Mouse (Mus musculus): ENCODE measurements around the gene Zfp142.

Zfp142 gene

GRCm38 (mm10) chr1:74587773-74588445, at the start of gene Zfp142, which contains the start of gene Bcs1l:
Gene Zfp142, minus strand, starts transcription at chr1:74588246.
Gene Bcs1l, plus strand, starts transcription at chr1:74588289.
- DNase-seq, result peak; percentile 100

GRCm38 (mm10) chr1:74632734-74633133, 44.7 kb upstream of the Zfp142 start:
- DNase-seq, result no peak

- DNase-seq, result no peak
Observed at GRCm38 (mm10) chr1:74628001-74628400, 40.0 kb upstream of the Zfp142 start.

- DNase-seq, result no peak
Observed at GRCm38 (mm10) chr1:74626076-74626475, 38.0 kb upstream of the Zfp142 start.

- no peak for DNase-seq
Observed at GRCm38 (mm10) chr1:74624183-74624582, 36.1 kb upstream of the Zfp142 start.

- DNase-seq, result peak; percentile 85
Observed at GRCm38 (mm10) chr1:74601267-74601962, 13.4 kb upstream of the Zfp142 start, which contains the start of the genes Rnf25 and Stk36. Gene Rnf25, minus strand, starts transcription at chr1:74601397. Gene Stk36, plus strand, starts transcription at chr1:74601445.

- no peak for DNase-seq
Observed at GRCm38 (mm10) chr1:74600501-74601266, 12.6 kb upstream of the Zfp142 start.

GRCm38 (mm10) chr1:74594434-74594833, 6.4 kb upstream of the Zfp142 start:
- no peak for DNase-seq

GRCm38 (mm10) chr1:74587233-74587772, 743 bp downstream of the Zfp142 start:
- DNase-seq, result no peak

- DNase-seq, result no peak
Observed at GRCm38 (mm10) chr1:74584616-74585398, 3.2 kb downstream of the Zfp142 start.

- no peak for DNase-seq
Observed at GRCm38 (mm10) chr1:74582621-74583020, 5.4 kb downstream of the Zfp142 start.

GRCm38 (mm10) chr1:74569739-74570719, 18.0 kb downstream of the Zfp142 start:
- DNase-seq, result no peak

GRCm38 (mm10) chr1:74565834-74566233, 22.2 kb downstream of the Zfp142 start:
- DNase-seq, result no peak

- DNase-seq, result no peak
Observed at GRCm38 (mm10) chr1:74559061-74559460, 29.0 kb downstream of the Zfp142 start.

- no peak for DNase-seq
Observed at GRCm38 (mm10) chr1:74544184-74544583, 43.9 kb downstream of the Zfp142 start, which contains the start of gene Usp37. Gene Usp37, minus strand, starts transcription at chr1:74544284.

GRCm38 (mm10) chr1:74542451-74542961, 45.5 kb downstream of the Zfp142 start, which contains the start of gene Plcd4:
Gene Plcd4, plus strand, starts transcription at chr1:74542888.
- peak; percentile 81 for DNase-seq

- peak; percentile 27 for DNase-seq
Observed at GRCm38 (mm10) chr1:74538650-74539049, 49.4 kb downstream of the Zfp142 start.

- DNase-seq, result no peak
Observed at GRCm38 (mm10) chr1:74528589-74528988, 59.5 kb downstream of the Zfp142 start.

- DNase-seq, result no peak
Observed at GRCm38 (mm10) chr1:74524746-74525145, 63.3 kb downstream of the Zfp142 start.

- no peak for DNase-seq
Observed at GRCm38 (mm10) chr1:74519875-74520274, 68.2 kb downstream of the Zfp142 start.
